Mouse (Mus musculus) liver, postnatal 0 days (tissue): ENCODE results near the gene Ntrk1.

Experiments
- CTCF ChIP-seq: sonication (generic); IDR thresholded peaks from 2 replicates; pipeline ENCODE4 v1.5.1; 2016; ENCODE audit warnings: antibody characterized with exemption, low read depth
- EP300 ChIP-seq: IDR thresholded peaks from 2 replicates; pipeline ENCODE4 v1.6.1; 2016; ENCODE audit warnings: antibody characterized with exemption, low read depth, mild to moderate bottlenecking

GRCm38 (mm10) chr3:87728696-87729095, 66.3 kb downstream of the Ntrk1 start:
- TF ChIP-seq EP300 (no peak), CTCF (no peak)
